Mouse (Mus musculus) kidney, embryonic 16.5 days (tissue): ENCODE measurements around the gene Ifi205. TPM values are rescaled to one million over a fixed set of nuclear protein-coding genes. Genes with fewer than 3 reads are reported as not detected.
"Not testable (repeated sequence)": the region's sequence is repeated elsewhere in the genome, so short reads cannot be mapped to it uniquely, and the experiment has no call there.

Experiments used
- ATAC-seq: fragments of 200-750 bp; cut with Nextera tagmentation; 2 replicates; pipeline ENCODE4 v1.8.0; 2017; ENCODE audit warnings: moderate TSS enrichment; ENCODE audit not compliant: low FRiP score, low TSS enrichment
- H3K27ac ChIP-seq: fragments of 300-500 bp; sonication (generic); 2 replicates; pipeline ENCODE4 v1.5.1; 2014; ENCODE audit warnings: low read length
- H3K27me3 ChIP-seq: fragments of 300-500 bp; sonication (generic); 2 replicates; pipeline ENCODE4 v1.6.1; 2014; ENCODE audit warnings: low read length, control low read depth, mixed read lengths; ENCODE audit not compliant: insufficient read depth
- H3K36me3 ChIP-seq: fragments of 300-500 bp; sonication (generic); 2 replicates; pipeline ENCODE4 v1.6.1; 2014; ENCODE audit warnings: low read length, control low read depth, mixed read lengths; ENCODE audit not compliant: insufficient read depth
- H3K4me1 ChIP-seq: fragments of 300-500 bp; sonication (generic); 2 replicates; pipeline ENCODE4 v1.6.1; 2014; ENCODE audit warnings: low read length, control low read depth, mixed read lengths; ENCODE audit not compliant: insufficient read depth
- H3K4me2 ChIP-seq: fragments of 300-500 bp; sonication (generic); replicated peaks from 2 replicates; pipeline ENCODE4 v1.6.1; 2014; ENCODE audit warnings: low read depth, low read length
- H3K4me3 ChIP-seq: fragments of 300-500 bp; sonication (generic); 2 replicates; pipeline ENCODE4 v1.5.1; 2014; ENCODE audit warnings: mild to moderate bottlenecking, low read length
- H3K9ac ChIP-seq: fragments of 300-500 bp; sonication (generic); replicated peaks from 2 replicates; pipeline ENCODE4 v1.6.1; 2014; ENCODE audit warnings: low read length
- H3K9me3 ChIP-seq: fragments of 300-500 bp; sonication (generic); 2 replicates; pipeline ENCODE4 v1.6.1; 2016; ENCODE audit warnings: low read length, control low read depth
- WGBS: fragments of 180-500 bp; shearing (Covaris S2); extraction: QIAGEN DNeasy Blood & Tissue Kit; methylation state at CpG from one replicate; pipeline ENCODE4 v1.1.7; 2014; 5-methylcytosine and 5-hydroxymethylcytosine counted together
- polyA plus RNA-seq: library from polyadenylated mRNA; unstranded; fragments of >200 nt; fragmentation: Nextera tagmentation; extraction: Ambion mirVana; gene quantifications from 2 replicates; pipeline ENCODE4 v1.2.1, GENCODE M21; 2015

Gene Ifi205
- polyA plus RNA-seq, 1 experiment from 2014 or later, result 0.10 TPM

- not testable (repeated sequence) for H3K27ac ChIP-seq, H3K9me3 ChIP-seq, H3K9ac ChIP-seq, H3K4me1 ChIP-seq, H3K4me2 ChIP-seq, H3K4me3 ChIP-seq, H3K27me3 ChIP-seq, ATAC-seq, H3K36me3 ChIP-seq
- WGBS, result 54% methylated on average over 3 of the region's 3 CpGs
Measured at GRCm38 (mm10) chr1:173981038-173981437, 50.6 kb downstream of the Ifi205 start.

- Histone ChIP-seq H3K36me3 (no peaks in the 10 kb centered on the region), H3K27ac (no peak overlapping the region), H3K4me2 (no peak overlapping the region), H3K27me3 (no peaks in the 10 kb centered on the region), H3K4me1 (no peaks in the 10 kb centered on the region), H3K9ac (no peak overlapping the region), H3K4me3 (no peak overlapping the region), H3K9me3 (no peaks in the 10 kb centered on the region)
- no peak for ATAC-seq
Measured at GRCm38 (mm10) chr1:173977622-173978021, 54.0 kb downstream of the Ifi205 start.

GRCm38 (mm10) chr1:173973111-173973510 lies 58.5 kb downstream of the Ifi205 start:
- H3K9ac ChIP-seq, result no peak overlapping the region
- no peak overlapping the region for H3K4me3 ChIP-seq
- H3K4me2 ChIP-seq, result no peak overlapping the region
- no peaks in the 10 kb centered on the region for H3K4me1 ChIP-seq
- ATAC-seq, result no peak
- no peaks in the 10 kb centered on the region for H3K36me3 ChIP-seq
- H3K27ac ChIP-seq, result no peak overlapping the region
- no peaks in the 10 kb centered on the region for H3K9me3 ChIP-seq
- H3K27me3 ChIP-seq, result no peaks in the 10 kb centered on the region

Other genes starting within 250 kb of the Ifi205 start
- gene Ifi211, start 118.8 kb downstream of the Ifi205 start, polyA plus RNA-seq, result 0.33 and 0.62 TPM in 2 replicates
- 2.9 and 3.1 TPM in 2 replicates for gene Mndal, start 89.3 kb downstream of the Ifi205 start, polyA plus RNA-seq
- 0.66 and 0.92 TPM in 2 replicates for gene Ifi203, start 89.1 kb downstream of the Ifi205 start, polyA plus RNA-seq
- gene Ifi202b, start 49.1 kb downstream of the Ifi205 start, polyA plus RNA-seq, result not detected in 2 replicates
- gene Olfr433, start 8.9 kb upstream of the Ifi205 start, polyA plus RNA-seq, result 0.05 and 0.06 TPM in 2 replicates
- not detected in 2 replicates for gene Olfr432, start 17.4 kb upstream of the Ifi205 start, polyA plus RNA-seq
- gene Olfr430, start 34.8 kb upstream of the Ifi205 start, polyA plus RNA-seq, result not detected in 2 replicates
- gene Olfr429, start 52.5 kb upstream of the Ifi205 start, polyA plus RNA-seq, result not detected in 2 replicates
- not detected in 2 replicates for gene Olfr427, start 65.1 kb upstream of the Ifi205 start, polyA plus RNA-seq
- gene Olfr231, start 89.4 kb upstream of the Ifi205 start, polyA plus RNA-seq, result not detected in 2 replicates
- gene Olfr424, start 99.7 kb upstream of the Ifi205 start, polyA plus RNA-seq, result not detected in 2 replicates
- not detected in 2 replicates for gene Olfr420, start 123.8 kb upstream of the Ifi205 start, polyA plus RNA-seq
- gene Spta1, start 141.0 kb upstream of the Ifi205 start, polyA plus RNA-seq, result 0.22 and 0.48 TPM in 2 replicates
- gene Olfr419, start 220.3 kb upstream of the Ifi205 start, polyA plus RNA-seq, result not detected in 2 replicates